Mouse (Mus musculus) testis, adult 2 months (tissue): ENCODE measurements around the gene Mcm3ap.

Experiments
- CTCF ChIP-seq: fragments of 200-500 bp; IDR thresholded peaks from 2 replicates; pipeline ENCODE4 v1.5.1; 2012; ENCODE audit warnings: low read depth, mild to moderate bottlenecking, inconsistent platforms, low read length, moderate library complexity; ENCODE audit not compliant: control insufficient read depth, insufficient read depth, insufficient replicate concordance
- POLR2A ChIP-seq: fragments of 200-500 bp; IDR thresholded peaks from 2 replicates; pipeline ENCODE4 v1.6.1; 2012; ENCODE audit warnings: low read depth, mild to moderate bottlenecking, inconsistent platforms, low read length, moderate library complexity; ENCODE audit not compliant: control insufficient read depth

DNA sequence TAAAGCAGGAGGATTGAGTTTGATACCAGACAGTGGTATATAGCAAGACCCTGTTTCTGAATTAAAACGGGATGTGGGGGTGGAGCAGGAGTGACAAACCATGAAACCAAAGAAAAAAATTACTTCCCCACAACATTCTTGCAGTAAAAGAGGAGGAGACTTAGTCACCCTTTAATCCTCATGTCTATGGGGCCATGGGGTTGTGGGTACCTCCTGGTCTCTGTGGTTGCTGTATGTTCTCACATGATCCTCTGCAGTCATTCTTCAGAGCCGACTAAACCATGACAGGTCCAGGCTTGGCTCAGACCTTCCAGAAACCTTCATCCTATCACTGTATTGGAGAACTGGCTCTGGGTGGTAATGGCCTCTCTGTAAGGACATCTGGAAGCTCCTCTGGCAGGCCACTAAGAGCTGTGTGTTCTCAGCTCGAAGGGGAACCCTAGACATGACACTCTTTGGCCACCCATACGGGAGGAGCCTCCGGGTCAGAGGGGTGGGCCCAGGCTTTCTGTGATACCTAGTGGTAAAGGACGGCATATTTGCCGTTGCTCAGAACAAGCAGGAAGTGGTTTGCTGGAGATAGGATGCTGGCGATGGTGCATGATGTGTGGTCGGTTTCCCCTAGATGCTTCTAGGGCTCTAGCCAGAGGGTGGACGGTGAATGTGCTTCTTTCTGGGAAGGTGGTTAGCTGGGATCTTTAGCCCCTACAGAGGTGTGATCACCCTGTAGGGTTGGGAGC lies 74.1 kb downstream of the Mcm3ap start:
- TF ChIP-seq POLR2A (no peak), CTCF (no peak)
